Mouse (Mus musculus) G1E (cell line): ENCODE data around the gene Rpl11. TPM values are rescaled to one million over a fixed set of nuclear protein-coding genes. Genes with fewer than 3 reads are reported as not detected.

Experiments used
- ATAC-seq: 2 replicates; pipeline ENCODE4 v1.8.0; 2016; ENCODE audit warnings: mild to moderate bottlenecking; ENCODE audit not compliant: insufficient number of reproducible peaks, poor library complexity, low FRiP score, severe bottlenecking; ENCODE audit errors: extremely low read depth
- DNase-seq: peaks from one replicate; pipeline ENCODE4 v3.0.0; 2012; ENCODE audit warnings: low spot score
- H3K27me3 ChIP-seq: 2 replicates; pipeline ENCODE4 v1.6.1; 2012; ENCODE audit warnings: mild to moderate bottlenecking, low read length, inconsistent platforms; ENCODE audit not compliant: insufficient read depth
- H3K36me3 ChIP-seq: replicated peaks from 2 replicates; pipeline ENCODE3; 2012; ENCODE audit warnings: mild to moderate bottlenecking, inconsistent platforms
- H3K4me1 ChIP-seq: 2 replicates; pipeline ENCODE4 v1.6.1; 2012; ENCODE audit warnings: low read depth, low read length, inconsistent platforms, mixed read lengths; ENCODE audit not compliant: insufficient read depth
- H3K4me3 ChIP-seq: 2 replicates; pipeline ENCODE4 v1.5.1; 2012; ENCODE audit warnings: low read depth, mild to moderate bottlenecking, inconsistent platforms, low read length, moderate library complexity, mixed read lengths
- H3K9me3 ChIP-seq: replicated peaks from 2 replicates; pipeline ENCODE4 v1.6.1; 2012; ENCODE audit warnings: inconsistent platforms
- CTCF ChIP-seq: IDR thresholded peaks from 2 replicates; pipeline ENCODE4 v1.5.1; 2012; ENCODE audit warnings: low read depth, low read length, inconsistent platforms, mixed read lengths
- GATA1 ChIP-seq: IDR thresholded peaks from 2 replicates; pipeline ENCODE4 v1.6.1; 2012; ENCODE audit warnings: borderline replicate concordance, low read length, inconsistent platforms, mixed read lengths
- GATA2 ChIP-seq: IDR thresholded peaks from 2 replicates; pipeline ENCODE4 v1.6.1; 2012; ENCODE audit warnings: low read depth, low read length, inconsistent platforms, borderline replicate concordance
- POLR2AphosphoS5 ChIP-seq: IDR thresholded peaks from 2 replicates; pipeline ENCODE4 v1.6.1; 2012; ENCODE audit warnings: low read depth, low read length, inconsistent platforms; ENCODE audit not compliant: insufficient replicate concordance
- TAL1 ChIP-seq: conservative IDR thresholded peaks from 2 replicates; pipeline ENCODE4 v1.6.1; 2012; ENCODE audit warnings: low read depth, low read length, inconsistent platforms, mixed read lengths
- polyA plus RNA-seq: library from polyadenylated mRNA; stranded (reverse); fragments of >175 nt; gene quantifications from 2 replicates; pipeline ENCODE4 v1.2.3, GENCODE M21; 2012
- total RNA-seq, 2 experiments: library from RNA; stranded (forward) in 1 of 2; stranded (reverse) in 1 of 2; fragments of 200-1000 nt in 1 of 2; fragments of >200 nt in 1 of 2; fragmentation: Nextera tagmentation in 1 of 2; gene quantifications; 2 replicates each; pipeline ENCODE4 v1.2.3; 2014 to 2017

The Rpl11 gene
- total and polyA plus RNA-seq, 3 experiments = 563 to 1,685 (median 1,598) TPM

- DNase-seq (no peak), ATAC-seq (no peak)
- no peaks in the 10 kb centered on the region; the same call in 1 of the 2 replicates for H3K4me1 ChIP-seq
- no peak overlapping the region for H3K4me3 ChIP-seq
- no peak for TF ChIP-seq CTCF
- TF ChIP-seq GATA1 = no peak
- no peak for TF ChIP-seq TAL1
- TF ChIP-seq POLR2AphosphoS5 = no peak
- TF ChIP-seq GATA2 = no peak
- H3K9me3 ChIP-seq = no peaks in the 10 kb centered on the region
- peaks cover 25% of the 10 kb centered on the region for H3K27me3 ChIP-seq
- no peaks in the 10 kb centered on the region for H3K36me3 ChIP-seq
These were observed 35.1 kb upstream of the Rpl11 start for GRCm38 (mm10) chr4:136088364-136088763.

- ATAC-seq (no peak), DNase-seq (no peak)
- Histone ChIP-seq H3K4me1 (no peaks in the 10 kb centered on the region), H3K36me3 (no peaks in the 10 kb centered on the region), H3K9me3 (no peaks in the 10 kb centered on the region), H3K27me3 (peaks cover 25% of the 10 kb centered on the region), H3K4me3 (no peak overlapping the region)
- TF ChIP-seq POLR2AphosphoS5 (no peak), TAL1 (no peak), CTCF (no peak), GATA2 (no peak), GATA1 (no peak)
These were observed 34.0 kb upstream of the Rpl11 start for GRCm38 (mm10) chr4:136087261-136087660.

- no peak overlapping the region for H3K4me3 ChIP-seq
- no peak for DNase-seq
- H3K4me1 ChIP-seq = no peaks in the 10 kb centered on the region
- no peaks in the 10 kb centered on the region for H3K9me3 ChIP-seq
- H3K27me3 ChIP-seq = peaks cover 40% of the 10 kb centered on the region
- ATAC-seq = no peak
- TF ChIP-seq GATA2 (no peak), GATA1 (no peak), CTCF (no peak), POLR2AphosphoS5 (no peak), TAL1 (no peak)
- H3K36me3 ChIP-seq = no peaks in the 10 kb centered on the region
These were observed 31.6 kb upstream of the Rpl11 start for GRCm38 (mm10) chr4:136084840-136085239.

- Histone ChIP-seq H3K36me3 (no peaks in the 10 kb centered on the region), H3K4me1 (no peaks in the 10 kb centered on the region), H3K4me3 (no peak overlapping the region), H3K27me3 (peaks cover 35% of the 10 kb centered on the region), H3K9me3 (no peaks in the 10 kb centered on the region)
- TF ChIP-seq CTCF (no peak), TAL1 (no peak), POLR2AphosphoS5 (no peak), GATA2 (no peak), GATA1 (no peak)
- DNase-seq (no peak), ATAC-seq (no peak)
These were observed 30.3 kb upstream of the Rpl11 start for GRCm38 (mm10) chr4:136083269-136084105.

- Histone ChIP-seq H3K4me1 (no peaks in the 10 kb centered on the region), H3K4me3 (no peak overlapping the region), H3K36me3 (no peaks in the 10 kb centered on the region), H3K9me3 (no peaks in the 10 kb centered on the region), H3K27me3 (peaks cover 47% of the 10 kb centered on the region)
- no peak for TF ChIP-seq GATA1
- no peak for TF ChIP-seq TAL1
- no peak for TF ChIP-seq GATA2
- no peak for TF ChIP-seq CTCF
- no peak for TF ChIP-seq POLR2AphosphoS5
- ATAC-seq (no peak), DNase-seq (no peak)
These were observed 28.5 kb upstream of the Rpl11 start for GRCm38 (mm10) chr4:136081729-136082128.

GRCm38 (mm10) chr4:136078649-136079048 is 25.4 kb upstream of the Rpl11 start:
- Histone ChIP-seq H3K9me3 (no peaks in the 10 kb centered on the region), H3K36me3 (no peaks in the 10 kb centered on the region), H3K4me1 (no peaks in the 10 kb centered on the region), H3K4me3 (no peak overlapping the region), H3K27me3 (peaks cover 46% of the 10 kb centered on the region)
- ATAC-seq (no peak), DNase-seq (no peak)
- no peak for TF ChIP-seq GATA2
